Mouse (Mus musculus): Measurements from ENCODE around the gene Spon1.
A peak's percentile ranks its signal among the peaks of the same experiment; 100 is the strongest.

Gene Spon1

DNA sequence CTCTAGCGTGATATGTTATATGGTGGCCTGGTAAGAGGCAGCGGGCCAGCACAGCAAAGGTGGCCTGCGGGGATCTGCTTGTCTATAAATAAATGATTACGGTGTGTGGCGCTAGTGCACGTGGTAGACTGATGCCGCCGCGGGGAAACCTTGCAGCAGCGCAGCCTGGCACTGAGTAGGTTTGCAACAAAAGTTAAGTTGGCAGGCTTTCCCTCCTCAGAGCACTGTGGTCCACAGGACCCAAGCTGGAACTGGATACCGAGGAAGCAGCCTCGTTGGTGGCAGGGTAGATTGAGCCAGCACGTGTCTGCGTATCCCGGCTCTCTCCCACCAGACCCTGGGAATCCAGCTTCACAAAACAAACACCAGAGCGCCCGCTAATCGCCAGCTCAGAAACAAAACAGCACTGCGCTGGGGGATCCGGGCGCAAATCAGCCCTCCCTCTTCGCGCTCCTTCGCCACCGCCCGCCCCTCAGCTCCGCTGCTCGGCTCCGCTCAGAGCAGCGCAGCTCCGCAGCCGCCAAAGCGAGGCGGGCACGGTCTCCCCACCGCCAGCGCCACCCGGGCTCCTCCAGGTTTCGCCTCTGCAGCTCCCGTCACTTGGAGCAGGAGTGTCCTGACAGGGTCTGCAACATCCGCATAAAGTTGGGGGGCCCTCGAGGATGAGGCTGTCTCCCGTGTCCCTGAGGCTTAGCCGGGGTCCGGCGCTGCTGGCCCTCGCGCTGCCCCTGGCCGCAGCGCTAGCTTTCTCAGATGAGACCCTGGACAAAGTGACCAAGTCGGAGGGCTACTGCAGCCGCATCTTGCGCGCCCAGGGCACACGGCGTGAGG is at the start of gene Spon1:
Gene Spon1, plus strand, starts transcription at position 332 of the 831 bp plus-strand sequence.
- peak in 1 of 2 experiments; percentile 51 for DNase-seq (ENCODE audit: low spot score in 2 of 2)

DNA sequence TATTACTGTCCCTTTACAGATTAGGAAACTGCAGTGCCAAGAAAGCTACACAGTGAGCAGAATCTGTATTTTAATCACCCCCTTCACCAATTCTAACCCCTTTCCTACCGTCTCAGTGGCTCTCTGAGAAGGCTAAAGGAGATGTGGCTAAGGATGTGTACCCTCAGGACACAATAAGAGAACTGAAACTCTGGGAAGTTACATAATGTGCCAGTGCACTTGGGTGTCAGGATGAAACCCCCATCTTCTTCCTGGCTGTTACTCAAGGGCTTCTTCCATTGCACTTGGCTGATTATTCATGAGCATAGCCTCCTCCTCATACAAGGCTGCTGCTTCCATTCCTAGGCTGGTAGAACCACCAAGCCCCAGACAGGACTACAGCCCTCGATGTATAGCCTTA is 43.8 kb upstream of the Spon1 start:
- DNase-seq (ENCODE audit: low spot score in 2 of 2): no peak

DNA sequence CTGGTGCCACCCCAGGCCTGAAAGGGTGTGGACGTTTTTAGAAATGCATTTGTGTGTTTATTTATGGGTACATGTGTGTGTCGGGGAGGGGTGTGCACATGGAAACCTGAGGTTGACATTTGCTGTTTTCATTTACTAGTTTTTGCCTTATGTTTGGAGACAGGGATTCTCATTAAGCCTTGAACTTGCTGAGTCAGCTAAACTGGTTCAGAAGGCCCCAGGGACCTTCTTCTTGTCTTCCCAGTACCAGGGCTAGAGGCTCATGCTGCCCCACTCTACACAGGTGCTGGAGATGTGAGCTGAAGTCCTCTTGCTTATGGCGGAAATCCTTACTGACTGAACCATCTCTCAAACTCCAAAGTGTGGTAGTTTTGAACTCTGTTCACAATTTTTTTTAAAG is 41.9 kb upstream of the Spon1 start:
- DNase-seq (ENCODE audit: low spot score in 2 of 2): no peak

DNA sequence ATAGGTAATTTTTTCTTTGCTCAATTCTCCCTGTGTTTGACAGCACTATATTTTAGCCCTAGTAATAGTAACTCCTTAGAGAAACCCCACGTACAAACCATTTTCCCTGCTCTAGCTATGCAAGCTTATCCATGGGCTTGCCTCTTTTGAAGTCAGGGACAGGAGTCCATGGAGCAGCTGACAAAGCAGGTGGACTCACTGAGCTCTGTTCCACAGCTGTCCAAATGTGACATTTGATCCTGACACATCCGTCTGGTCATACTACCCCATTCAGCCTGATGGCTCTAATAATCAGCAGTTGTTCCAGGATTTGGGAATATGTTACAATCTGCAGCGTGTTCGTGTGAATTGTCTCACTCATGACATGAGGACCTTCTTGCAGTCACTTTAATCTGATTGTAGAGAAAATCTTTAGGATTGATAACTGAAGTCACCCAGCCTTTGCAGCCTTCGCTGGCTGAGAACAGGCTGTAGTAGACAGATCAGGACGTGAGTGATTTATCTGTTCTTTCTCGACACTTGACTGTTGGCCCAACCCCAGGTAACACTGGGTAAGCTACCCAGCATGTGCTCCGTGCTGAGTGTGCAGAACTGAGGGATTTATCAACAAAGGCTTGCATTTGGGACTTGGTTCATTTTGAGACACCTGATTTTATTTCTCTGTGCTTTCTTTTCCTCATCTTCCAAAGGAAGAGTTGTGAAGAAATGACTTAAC is 37.6 kb upstream of the Spon1 start:
- DNase-seq (ENCODE audit: low spot score in 2 of 2): no peak

DNA sequence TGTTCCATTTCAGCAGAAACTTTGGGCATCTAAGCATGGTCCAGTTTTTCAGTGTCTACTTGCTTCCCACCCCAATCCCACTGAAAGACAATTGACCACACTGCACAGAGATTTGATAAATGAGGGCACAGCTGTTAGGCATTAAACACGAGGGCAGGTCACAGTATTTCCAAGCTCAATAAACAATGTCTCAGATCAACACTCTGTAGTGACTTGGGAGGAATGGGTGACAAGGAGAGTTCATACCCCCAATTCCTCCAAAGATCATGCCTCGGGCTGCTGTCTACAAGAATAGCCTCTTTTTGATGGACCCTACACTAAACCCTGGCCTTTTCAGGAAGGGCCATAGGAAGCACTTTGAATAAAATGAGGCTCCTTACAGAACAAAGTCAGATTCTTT is 36.9 kb upstream of the Spon1 start:
- DNase-seq (ENCODE audit: low spot score in 2 of 2): no peak

DNA sequence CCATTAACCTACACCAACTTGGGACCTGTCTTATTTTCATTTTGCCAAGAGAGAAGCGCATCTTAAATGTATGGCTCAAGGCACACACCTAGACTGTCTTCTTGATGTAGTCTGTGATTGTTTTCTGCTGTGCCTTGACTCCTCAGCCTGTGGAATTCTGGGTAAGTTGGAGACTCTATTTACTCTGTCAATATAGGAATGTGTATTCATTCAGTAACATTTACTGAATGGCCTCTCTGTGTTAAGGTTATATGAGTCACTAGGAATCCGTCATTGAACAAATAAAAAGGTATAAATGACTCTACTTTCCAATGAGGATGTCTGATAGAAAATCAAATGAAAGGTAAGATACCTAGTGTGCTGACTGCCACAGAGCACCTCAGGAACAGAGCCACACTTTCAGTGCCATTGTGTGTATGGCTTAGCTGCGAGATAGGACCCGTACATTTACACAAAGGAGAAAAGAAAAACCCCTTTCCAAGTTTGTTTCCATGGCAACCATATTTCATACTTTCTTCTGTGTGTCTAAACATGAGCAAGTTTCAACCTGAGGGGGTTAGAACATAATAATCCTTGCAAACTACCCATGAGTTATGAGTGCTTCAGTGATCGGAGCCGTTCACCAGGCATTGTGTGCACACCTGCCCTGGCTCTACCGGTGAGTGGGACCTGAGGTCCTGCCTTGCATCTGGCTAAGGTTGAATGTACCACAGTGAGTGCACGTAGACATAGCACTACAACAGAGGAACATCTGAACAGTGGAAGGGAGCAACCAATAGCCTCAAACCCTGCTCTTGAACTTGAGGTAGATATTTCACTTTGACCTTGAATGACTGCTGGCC is 35.2 kb upstream of the Spon1 start:
- DNase-seq (ENCODE audit: low spot score in 2 of 2): no peak

DNA sequence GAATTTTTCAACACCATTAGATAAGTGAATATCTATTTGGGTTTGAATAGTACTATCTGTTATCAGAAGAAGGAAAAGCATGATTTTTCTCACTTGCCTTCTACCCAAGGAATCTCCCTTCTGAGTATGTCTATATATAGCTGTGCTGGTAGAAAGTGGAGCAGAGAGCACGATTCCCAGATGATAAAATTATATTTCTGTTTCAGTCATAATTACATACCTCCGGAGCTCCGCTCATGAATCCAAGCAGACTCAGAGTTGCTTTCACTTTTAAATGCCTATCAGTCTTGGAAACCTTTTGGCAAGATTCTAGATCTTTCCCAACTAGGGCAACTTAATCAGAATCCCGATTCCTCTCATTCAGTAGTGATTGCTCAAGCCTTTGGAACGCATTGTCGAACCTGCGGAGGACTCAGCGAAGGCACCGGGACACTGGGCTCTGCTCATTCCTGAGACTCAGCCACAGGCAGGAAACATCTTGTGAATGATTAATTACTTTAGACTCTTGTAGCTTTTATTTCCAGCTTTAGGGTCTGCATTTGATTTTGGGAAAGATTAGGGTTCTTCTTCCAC is 27.9 kb upstream of the Spon1 start:
- DNase-seq (ENCODE audit: low spot score in 2 of 2): no peak

DNA sequence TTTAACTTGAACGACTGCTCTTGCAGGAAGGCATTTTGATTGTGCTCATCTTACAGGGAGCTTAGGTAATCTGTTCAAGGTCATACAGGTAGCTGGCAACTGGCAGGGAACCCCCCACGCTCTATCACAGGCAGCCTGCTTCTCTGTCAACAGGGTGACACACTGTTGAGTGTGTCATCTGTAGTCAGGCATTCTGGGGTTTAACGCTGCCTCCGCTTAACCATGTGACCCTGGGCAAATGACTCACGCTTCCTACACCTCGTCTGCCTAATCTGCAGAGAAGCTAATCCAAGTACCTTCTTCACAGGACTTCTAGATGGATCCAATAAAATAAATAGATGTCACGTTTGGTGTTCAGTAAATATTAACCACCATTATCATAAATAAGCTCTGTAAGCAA is 26.6 kb upstream of the Spon1 start:
- DNase-seq (ENCODE audit: low spot score in 2 of 2): no peak

DNA sequence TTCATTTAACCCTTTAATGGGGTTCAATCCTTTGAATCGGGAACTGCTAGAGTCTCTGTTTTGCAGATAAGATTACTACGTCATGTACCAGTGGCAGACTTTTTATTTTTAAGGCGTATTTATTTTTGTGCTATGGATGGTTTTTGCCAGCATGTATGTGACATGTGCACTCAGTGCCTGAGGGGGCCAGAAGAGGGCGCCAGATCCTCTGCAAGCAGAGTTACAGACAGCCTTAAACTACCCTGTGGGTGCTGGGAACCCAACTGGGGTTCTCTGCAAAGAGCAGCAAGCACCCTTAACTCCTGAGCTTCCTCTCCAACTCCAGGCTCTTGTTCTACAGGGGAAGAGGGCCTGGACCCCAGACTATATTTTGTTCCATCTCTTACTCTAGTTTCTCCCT is 23.2 kb upstream of the Spon1 start:
- no peak for DNase-seq (ENCODE audit: low spot score in 2 of 2)

DNA sequence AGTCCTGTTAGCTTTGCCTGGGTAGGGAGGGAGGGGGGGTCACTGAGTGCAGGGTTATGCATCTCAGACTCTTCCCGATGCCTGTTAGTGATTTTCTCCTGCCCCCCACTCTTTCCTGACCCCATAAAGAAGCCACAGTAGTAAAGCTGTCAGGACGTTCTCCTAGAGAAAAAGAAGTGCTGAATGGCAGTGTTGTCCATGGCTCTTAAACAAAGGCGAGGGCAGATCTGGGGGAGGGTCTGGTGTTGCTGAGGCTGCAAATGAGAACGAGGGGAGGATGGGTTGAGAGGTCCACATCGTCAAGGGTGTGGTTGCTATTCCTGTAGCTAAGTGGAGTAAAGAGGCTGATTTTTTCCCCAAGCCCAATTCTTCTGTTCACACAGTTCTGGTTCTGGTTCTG is 21.8 kb upstream of the Spon1 start:
- no peak for DNase-seq (ENCODE audit: low spot score in 2 of 2)

DNA sequence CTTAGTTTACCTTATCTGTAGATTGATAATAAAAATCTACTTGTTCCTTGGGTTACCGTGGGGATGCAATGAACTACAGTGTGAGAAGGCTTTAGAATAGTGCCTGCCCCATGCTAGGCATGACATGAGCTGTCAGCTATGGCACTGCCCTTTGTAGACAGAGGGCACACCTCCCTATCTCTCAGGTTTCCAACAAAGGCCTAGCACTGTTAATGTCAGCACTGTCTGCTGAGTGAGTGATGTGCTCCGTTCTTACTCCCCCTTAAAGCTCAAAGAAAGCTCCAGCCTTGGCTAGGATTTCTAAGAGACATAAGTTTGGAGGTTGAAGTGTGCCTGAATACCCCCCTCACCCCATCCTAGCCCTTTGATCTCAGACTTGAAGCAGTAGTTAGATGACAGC is 9.2 kb upstream of the Spon1 start:
- no peak for DNase-seq (ENCODE audit: low spot score in 2 of 2)

DNA sequence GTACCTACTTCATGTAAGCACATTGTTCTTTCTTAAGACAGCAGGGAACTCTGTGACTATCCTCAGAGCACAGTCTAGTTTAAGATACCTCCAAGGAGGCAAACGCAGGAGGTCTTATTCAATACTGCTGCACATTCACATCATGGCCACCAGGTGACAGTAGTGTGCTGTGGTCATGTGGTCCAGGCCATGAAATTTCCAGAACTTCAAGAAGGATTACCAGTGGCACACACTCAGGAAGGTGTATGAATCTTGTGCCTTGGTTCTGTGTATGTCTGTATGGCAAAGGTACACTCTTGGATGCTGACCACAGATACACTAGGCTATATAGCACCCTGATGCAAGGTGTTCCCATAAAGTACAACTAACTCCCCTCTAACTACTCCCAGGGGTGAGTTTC is 6.6 kb upstream of the Spon1 start:
- DNase-seq (ENCODE audit: low spot score in 2 of 2): peak in 1 of 2 experiments; percentile 44

DNA sequence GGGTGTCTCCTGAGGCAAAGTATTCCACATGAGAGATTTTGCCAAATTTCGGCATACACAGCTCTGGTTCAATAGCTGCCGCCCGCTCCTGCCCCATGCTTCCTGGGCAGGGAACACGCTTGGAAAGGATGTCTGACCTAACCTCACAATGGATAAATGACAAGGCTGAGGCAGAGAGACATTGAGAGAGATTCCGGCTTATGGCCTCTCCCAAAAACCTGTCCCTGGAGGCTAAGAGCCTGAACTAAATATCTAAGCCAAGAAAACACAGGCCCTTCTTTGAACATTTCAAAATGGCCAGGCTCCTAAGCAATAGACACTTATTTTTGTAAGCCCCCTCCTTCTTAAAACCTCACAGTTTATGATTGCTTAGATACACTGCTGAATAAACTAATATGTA is 665 bp upstream of the Spon1 start:
- DNase-seq (ENCODE audit: low spot score in 2 of 2): no peak

DNA sequence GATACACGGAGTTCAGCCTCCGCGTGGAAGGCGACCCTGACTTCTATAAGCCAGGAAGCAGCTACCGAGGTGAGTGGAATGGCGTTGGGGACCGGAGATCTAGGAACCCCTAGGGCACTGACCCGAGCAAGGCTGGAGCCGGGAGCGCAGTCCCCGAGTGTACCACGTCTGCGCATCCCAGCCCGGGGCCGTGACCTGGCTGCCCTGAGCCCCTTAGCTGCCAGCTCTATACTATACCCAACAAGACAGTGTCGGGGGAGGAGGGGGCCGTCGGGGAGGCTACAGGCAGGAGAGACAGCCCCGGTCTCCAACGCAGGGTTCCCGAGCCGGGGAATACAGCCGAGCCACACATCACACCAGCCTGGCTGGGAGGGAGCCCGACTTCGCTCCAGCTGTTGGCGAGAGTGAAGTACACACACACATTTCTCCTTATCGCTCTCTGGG is 722 bp downstream of the Spon1 start:
- peak in 1 of 2 experiments; percentile 21 for DNase-seq (ENCODE audit: low spot score in 2 of 2)

DNA sequence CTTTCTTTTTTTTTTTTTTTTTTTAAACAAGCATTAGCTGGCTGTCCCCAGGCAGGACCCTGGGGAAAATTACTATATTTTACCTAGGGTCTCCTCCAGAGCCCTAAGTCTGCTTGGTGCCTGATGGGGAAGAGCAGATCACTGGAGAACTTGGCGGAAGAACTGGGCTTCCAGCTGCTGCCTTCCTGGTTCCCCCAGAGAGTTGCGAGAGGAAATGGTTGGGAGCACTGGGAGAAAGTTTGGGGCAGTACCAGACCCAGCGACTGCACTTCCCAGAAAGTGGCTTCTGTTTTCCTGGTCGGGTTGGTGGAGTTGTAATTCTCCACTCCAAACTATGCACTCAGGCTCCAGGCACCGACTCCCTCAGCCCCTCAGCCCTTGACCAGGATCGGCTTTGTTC is 1.7 kb downstream of the Spon1 start:
- no peak for DNase-seq (ENCODE audit: low spot score in 2 of 2)

DNA sequence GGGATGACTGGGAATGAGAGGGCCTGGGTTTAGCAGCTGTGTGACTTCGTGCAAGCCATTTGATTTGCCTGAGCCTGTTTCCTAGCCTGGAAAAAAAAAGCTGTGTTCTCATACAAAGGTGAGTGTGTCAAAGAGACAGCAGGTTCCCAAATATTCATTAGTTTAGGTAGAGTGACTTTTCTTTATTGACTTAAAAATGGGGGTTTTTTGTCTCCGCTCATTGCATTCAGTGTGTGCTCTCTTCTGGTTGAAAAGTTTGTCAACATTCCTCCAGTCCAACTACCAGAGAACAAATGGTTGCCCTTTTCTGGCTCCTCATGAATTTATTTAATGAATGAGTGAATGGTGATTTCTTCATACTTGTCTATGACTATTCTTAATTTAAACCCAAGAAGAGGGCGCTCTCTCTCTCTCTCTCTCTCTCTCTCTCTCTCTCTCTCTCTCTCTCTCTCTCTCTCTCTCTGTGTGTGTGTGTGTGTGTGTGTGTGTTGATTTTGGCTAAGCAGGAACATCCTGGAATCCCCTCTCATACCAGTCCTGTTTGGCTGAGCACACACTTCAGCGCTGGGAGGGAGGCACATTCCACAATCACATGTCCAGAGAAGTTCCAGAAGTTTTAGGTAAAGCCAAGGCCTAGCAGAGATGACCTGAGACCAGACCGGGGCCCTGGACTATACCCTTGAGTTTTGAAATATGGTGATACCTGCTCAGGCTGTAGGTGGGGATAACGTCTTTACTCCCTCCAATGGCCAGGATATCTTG is 2.6 kb downstream of the Spon1 start:
- DNase-seq (ENCODE audit: low spot score in 2 of 2): no peak

DNA sequence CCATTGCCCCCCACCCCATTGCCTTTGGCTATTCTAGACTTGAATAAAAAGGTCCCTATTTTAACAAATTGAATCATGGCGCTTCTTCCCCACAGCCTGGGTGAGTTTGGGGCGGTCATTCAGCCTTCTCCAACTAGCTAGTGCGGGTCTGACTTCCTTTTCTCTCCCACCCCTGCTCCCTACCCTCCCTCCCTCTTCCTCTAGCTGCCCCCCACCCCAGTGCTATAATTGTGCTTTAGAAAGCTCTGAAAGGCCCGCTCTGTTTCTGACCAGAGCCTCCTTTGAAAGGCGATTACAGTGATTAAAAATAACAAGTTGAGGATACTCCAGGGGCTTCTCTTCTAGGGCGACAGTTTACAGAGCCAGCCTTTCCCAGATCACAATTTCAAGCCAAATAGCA is 3.5 kb downstream of the Spon1 start:
- DNase-seq (ENCODE audit: low spot score in 2 of 2): no peak

DNA sequence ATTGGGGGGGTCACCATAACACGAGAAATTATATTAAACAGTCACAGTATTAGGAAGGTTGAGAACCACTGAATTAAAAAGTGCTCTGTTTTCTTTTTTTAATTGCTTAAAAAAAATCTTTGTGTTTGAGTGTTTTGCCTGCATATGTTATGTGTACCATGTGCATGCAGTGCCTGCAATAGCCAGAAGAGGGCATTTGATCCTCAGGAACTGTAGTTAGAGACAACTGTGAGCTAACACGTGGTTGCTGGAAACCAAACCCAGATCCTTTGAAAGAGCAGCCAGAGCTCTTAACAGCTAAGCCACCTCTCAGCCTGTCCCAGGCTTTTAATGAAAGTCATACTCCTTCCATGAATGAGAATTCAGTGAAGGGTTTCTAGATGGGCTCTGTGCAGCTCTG is 6.3 kb downstream of the Spon1 start:
- no peak for DNase-seq (ENCODE audit: low spot score in 2 of 2)

DNA sequence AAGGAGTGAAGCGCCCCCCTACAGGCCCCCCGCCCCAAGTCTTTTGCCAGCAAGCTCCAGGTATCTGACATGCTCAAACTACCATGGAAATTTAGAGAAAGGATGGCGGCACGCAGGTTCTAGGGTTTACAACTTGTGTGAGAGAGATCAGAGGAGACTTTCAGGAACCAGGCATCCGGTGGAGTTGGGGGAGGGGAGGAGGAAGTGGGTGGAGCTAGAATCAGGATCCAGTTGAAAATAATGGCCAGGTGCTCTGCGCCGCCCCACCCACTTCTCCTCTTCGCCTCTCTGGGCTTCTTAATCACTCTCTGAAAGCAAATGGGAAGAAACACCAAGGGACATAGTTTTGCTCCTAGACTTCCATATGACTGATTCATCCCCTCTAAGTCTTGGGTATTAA is 7.6 kb downstream of the Spon1 start:
- no peak for DNase-seq (ENCODE audit: low spot score in 2 of 2)

DNA sequence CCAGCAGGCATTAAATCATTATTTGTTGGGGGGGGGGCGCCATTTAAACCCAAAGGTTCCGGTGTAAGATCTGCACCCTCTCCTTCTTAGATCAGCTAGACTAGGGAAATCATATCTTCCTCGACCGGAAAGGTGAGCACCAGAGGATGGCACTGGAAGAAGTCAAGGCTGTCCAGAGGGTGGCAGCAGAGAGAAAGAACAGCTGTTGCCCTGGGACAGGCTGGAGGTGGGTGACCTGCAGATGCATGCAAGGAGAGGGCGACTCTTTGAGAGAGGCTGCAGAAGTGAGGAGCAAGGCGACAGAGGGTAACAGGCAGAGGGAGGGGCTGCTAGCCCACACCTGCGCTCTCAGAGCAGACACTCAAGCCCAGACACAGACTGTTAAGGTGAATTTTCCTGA is 8.2 kb downstream of the Spon1 start:
- DNase-seq (ENCODE audit: low spot score in 2 of 2): peak in 1 of 2 experiments; percentile 56

DNA sequence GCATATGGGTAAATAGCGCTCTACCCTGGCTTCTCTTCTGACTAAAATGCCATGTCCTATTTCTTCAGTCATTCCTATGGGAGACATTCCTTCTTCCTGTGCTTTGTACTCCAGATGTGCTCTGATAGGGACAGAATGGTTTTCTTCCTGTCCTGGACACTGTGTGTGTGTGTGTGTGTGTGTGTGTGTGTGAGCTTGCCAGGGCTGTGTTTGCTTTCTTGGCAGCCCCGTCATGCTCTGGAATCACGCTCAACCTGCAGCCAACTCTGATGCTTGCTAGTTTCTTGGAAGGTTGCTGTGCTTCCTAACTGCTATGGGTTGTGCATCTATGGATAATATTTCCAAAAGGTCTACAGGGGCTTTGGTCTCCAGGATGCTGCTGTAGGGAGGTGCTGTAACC is 9.1 kb downstream of the Spon1 start:
- no peak for DNase-seq (ENCODE audit: low spot score in 2 of 2)
